Mouse (Mus musculus) naive thymus-derived CD4-positive, alpha-beta T cell, adult 5 months (primary cell): ENCODE data around the gene Safb. TPM values are rescaled to one million over a fixed set of nuclear protein-coding genes. Genes with fewer than 3 reads are reported as not detected.

Source experiments
- polyA plus RNA-seq: library from polyadenylated mRNA; unstranded; fragments of 100-300 nt; shearing (Covaris generic); gene quantifications from one replicate; pipeline ENCODE4 v1.2.1, GENCODE M21; 2017

The Safb gene
- polyA plus RNA-seq: 253 TPM

GRCm38 (mm10) chr17:56584257-56585130, at the start of gene Safb, which contains the start of gene Safb2:
TSS of gene Safb (plus strand) at chr17:56584825.
TSS of gene Safb2 (minus strand) at chr17:56584585.

GRCm38 (mm10) chr17:56554122-56554551, 30.5 kb upstream of the Safb start, which contains the start of gene Gm20219:
TSS of gene Gm20219 (minus strand) at chr17:56554387.

GRCm38 (mm10) chr17:56609452-56610171, 25.0 kb downstream of the Safb start, which contains the start of gene 2410015M20Rik:
TSS of gene 2410015M20Rik (minus strand) at chr17:56609771.

GRCm38 (mm10) chr17:56613236-56613844, 28.7 kb downstream of the Safb start, which contains the start of gene Rpl36:
TSS of gene Rpl36 (plus strand) at chr17:56613416.

GRCm38 (mm10) chr17:56626754-56627470, 42.3 kb downstream of the Safb start, which contains the start of gene Lonp1:
TSS of gene Lonp1 (minus strand) at chr17:56626887.

GRCm38 (mm10) chr17:56627530-56628277, 43.1 kb downstream of the Safb start, which contains the start of gene Catsperd:
TSS of gene Catsperd (plus strand) at chr17:56628143.

Other genes with a start within 250 kb of the Safb start
- 4.4 TPM for gene Ptprs, start 108.3 kb upstream of the Safb start, polyA plus RNA-seq
- not detected for gene Znrf4, start 72.4 kb upstream of the Safb start, polyA plus RNA-seq
- 0.55 TPM for gene Gm20219, start 30.4 kb upstream of the Safb start, polyA plus RNA-seq
- gene Safb2, start 240 bp upstream of the Safb start, polyA plus RNA-seq: 238 TPM
- 139 TPM for gene 2410015M20Rik, start 24.9 kb downstream of the Safb start, polyA plus RNA-seq
- gene Rpl36, start 28.6 kb downstream of the Safb start, polyA plus RNA-seq: 2,504 TPM
- gene Lonp1, start 42.1 kb downstream of the Safb start, polyA plus RNA-seq: 62.0 TPM
- 1.2 TPM for gene Catsperd, start 43.3 kb downstream of the Safb start, polyA plus RNA-seq
- 94.5 TPM for gene Ranbp3, start 88.5 kb downstream of the Safb start, polyA plus RNA-seq
- 132 TPM for gene Ndufa11, start 132.9 kb downstream of the Safb start, polyA plus RNA-seq
- 12.5 TPM for gene Vmac, start 133.2 kb downstream of the Safb start, polyA plus RNA-seq
- not detected for gene Nrtn, start 172.7 kb downstream of the Safb start, polyA plus RNA-seq
- 60.0 TPM for gene Dus3l, start 179.9 kb downstream of the Safb start, polyA plus RNA-seq
- gene Prr22, start 185.4 kb downstream of the Safb start, polyA plus RNA-seq: 1.5 TPM
- gene Rfx2, start 246.2 kb downstream of the Safb start, polyA plus RNA-seq: 1.8 TPM